Mouse (Mus musculus): ENCODE results near the gene Gm20521.

The Gm20521 gene

DNA sequence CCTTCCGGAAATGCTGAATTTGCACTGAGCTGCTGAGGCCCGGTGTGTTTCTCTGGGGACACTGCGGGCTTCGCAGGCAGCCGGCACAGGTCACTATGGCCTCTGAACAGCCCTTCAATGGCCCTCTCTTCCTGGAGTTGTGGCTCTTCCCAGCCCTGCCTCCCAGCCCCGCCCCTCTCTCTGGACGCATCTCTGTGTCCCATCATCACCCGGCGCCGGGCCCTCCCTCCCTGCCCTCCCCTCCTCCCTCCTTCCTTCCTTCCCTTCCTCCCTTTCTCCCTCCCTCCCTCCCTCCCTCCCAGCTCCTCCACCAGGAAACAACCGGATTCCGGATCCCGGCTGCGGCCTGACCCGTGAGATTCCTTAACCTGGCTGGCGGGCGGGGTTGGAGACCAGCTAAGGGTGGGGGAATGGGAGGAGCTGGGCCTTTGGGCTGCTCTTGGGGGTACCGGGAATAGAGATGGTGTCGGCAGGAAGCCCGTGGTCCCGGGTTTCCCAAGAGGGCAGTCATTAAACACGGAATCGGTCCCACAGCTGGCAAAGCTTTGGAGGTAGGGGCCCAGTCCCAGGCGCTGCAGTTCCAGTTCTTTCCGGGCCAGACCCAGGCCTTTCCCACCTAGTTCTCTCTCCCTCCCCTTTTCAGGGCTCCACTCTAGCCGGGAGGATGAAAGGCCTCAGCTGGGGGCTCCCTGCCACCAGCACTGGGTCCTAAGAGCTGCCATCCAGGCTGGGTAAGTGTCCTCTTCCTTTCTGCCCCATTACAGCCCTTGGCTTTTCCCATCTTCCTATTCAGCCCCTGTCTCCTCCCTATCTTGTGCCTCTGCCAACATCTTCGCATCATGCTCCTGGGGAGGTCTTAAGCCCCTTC lies at the start of gene Gm20521, which contains the start of gene Bcl2l2:
TSS of gene Gm20521 (plus strand) at position 288 of the 868 bp plus-strand sequence.
TSS of gene Bcl2l2 (plus strand) at position 224 of the 868 bp plus-strand sequence.
- DNase-seq = peak; percentile 84

- DNase-seq = no peak
These were observed 39.8 kb upstream of the Gm20521 start for GRCm38 (mm10) chr14:54843461-54843860.

DNA sequence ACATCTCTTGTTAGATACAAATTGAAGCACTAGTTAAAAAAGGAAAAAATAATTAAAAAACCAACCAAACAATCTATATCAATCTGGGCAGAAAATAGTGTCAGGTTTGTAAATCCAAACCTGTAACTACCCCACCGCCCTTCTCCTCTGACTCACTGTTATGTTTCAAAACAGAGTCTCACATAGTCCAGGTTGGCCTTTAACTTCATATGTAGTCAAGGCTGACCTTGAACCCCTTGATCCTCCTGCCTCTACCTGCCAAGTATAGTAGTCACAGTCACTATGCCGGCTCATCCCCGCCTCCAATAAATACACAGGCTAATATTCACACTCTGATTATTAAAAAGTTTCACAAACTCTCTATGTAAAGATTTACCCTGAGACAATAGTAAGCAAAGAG lies 27.5 kb upstream of the Gm20521 start:
- DNase-seq = no peak

- DNase-seq = no peak
These were observed 26.5 kb upstream of the Gm20521 start for GRCm38 (mm10) chr14:54856703-54857102.

GRCm38 (mm10) chr14:54857891-54858290 lies 25.4 kb upstream of the Gm20521 start:
- DNase-seq = no peak

- no peak for DNase-seq
These were observed 22.7 kb upstream of the Gm20521 start for GRCm38 (mm10) chr14:54860511-54860910.

DNA sequence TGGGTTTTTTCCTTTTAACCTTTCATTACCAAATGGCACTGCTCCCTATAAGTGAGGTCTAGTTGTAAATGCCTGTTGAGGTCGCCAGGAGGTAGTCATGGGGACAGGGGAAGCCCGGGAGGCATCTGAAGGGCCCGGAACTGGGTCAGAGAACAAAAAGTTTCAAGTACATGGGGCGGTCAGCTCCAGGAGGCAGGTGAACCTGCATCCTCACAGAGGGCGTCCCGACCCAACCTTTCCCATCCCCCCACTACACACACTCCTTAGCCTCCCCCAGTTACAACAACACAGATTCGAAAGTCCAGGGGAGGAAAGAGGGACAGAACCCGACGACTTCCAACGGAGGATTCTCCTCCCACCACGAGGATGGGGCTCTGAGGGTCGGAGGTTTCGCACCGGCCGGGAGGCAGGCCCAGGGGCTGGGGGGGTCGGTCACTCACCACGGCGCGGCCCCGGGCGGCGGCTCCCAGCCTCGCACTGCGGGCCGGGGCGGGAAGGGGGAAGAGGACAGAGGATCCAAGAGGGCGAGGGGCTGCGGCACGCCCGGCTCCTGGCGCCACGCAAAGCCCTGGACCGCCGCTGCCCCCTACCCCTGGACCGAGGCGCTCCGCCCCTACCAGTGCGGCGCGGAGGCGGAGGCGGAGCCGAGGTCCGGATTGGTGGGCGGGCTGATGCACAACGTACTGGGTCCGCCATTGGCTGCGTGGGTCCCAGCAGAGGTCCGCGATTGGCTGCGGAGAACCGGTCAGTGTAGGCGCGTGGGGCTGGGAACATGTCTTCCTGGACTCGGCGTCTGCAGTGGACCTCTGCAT lies 19.5 kb upstream of the Gm20521 start:
- peak; percentile 93 for DNase-seq

GRCm38 (mm10) chr14:54864313-54865036 lies 18.8 kb upstream of the Gm20521 start:
- DNase-seq = no peak

DNA sequence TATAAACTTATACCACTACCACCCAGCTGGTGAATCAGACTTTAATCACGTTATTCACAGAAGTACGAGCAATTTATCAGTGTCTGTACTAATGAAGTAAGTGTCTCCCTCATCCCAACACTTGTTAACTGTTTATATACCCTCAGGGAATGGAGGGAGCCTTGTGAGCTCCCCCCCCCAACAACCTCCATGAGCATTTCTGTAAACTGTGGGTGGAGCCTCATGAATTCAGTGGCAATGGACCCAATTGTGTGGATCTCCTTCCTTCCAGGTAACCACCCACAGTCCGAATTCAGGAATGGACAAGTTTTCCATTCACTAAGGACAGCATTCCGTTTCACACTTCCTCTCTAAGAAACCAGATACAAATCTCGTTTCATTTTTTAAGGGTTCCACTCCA lies 17.6 kb upstream of the Gm20521 start:
- no peak for DNase-seq

DNA sequence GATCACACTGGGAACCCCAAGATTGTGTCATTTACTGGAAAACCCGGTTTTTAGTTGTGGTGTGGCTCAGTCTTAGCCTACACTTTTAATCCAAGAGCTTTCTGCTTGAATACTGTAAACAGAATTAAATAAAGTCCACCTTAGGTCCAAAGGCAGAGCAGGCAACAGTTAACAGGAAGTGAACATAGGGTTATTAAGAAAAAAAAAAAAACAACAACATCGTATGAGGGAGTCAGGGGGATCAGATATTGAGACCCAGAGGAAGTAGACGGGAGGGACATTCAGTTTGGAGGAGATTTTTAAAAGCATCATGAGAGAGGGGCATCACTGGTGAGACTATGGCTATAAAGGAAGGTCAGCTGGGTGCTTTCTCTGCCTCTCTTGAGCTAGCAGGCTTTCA lies 17.0 kb upstream of the Gm20521 start:
- no peak for DNase-seq

GRCm38 (mm10) chr14:54866936-54867335 lies 16.3 kb upstream of the Gm20521 start:
- no peak for DNase-seq

DNA sequence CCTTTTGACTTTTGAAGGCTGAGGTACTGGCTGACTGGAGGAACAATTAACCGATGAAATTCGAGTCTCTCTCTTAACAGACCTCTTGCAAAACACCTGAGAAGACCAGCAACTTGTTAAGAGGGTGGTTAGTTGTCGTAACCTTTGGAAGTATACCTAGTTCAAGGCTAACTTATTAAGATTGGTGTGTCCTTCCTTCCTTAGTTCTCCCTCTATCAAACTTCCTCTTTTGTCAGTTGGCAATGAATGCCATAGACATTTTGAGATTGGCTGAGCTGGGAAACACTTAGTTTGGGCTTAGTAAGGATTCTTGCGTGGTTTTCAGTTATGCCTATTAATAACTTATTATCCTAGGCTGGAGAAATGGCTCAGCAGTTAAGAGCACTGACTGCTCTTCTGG lies 15.2 kb upstream of the Gm20521 start:
- no peak for DNase-seq

DNA sequence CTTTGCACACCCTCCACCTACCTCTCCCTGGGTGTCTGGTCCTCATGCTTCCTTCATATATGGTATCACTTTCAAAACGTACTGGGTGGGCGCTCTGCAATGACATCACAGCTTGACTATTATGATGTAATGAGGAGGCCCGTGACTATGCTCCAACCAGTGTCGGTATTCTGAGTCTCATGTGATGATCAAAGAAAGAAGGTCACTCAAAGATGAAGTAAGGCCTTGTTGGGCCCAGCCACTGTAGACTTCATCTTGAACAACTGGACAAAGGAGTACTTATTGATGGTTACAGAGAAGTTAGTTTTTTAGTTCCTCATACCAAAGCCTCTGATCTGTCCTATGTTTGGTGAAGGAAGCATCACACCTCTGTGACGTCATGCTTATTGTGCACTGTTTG lies 12.4 kb upstream of the Gm20521 start, which contains the start of gene Homez:
TSS of gene Homez (minus strand) at position 101 of the 400 bp plus-strand sequence.
- DNase-seq = no peak

DNA sequence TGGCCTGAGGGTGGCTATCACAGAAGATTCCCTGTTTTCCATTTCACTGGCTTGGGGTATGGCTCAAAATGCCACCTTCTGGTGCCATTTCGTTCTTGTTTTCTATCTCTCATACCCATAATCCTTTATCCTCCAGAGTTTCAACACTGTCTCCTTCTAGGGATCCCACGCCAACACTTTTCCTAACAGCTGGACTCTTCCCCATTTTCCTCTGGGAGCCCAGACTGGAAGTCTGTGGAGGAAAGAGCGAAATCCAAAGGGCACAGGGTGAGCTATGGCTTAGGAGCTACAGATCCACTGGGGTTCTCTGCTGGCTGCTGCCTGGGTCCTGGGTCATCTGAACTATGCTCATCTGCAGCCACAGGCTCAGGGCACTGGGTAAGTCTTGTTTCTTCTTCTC lies 9.1 kb upstream of the Gm20521 start:
- DNase-seq = no peak

DNA sequence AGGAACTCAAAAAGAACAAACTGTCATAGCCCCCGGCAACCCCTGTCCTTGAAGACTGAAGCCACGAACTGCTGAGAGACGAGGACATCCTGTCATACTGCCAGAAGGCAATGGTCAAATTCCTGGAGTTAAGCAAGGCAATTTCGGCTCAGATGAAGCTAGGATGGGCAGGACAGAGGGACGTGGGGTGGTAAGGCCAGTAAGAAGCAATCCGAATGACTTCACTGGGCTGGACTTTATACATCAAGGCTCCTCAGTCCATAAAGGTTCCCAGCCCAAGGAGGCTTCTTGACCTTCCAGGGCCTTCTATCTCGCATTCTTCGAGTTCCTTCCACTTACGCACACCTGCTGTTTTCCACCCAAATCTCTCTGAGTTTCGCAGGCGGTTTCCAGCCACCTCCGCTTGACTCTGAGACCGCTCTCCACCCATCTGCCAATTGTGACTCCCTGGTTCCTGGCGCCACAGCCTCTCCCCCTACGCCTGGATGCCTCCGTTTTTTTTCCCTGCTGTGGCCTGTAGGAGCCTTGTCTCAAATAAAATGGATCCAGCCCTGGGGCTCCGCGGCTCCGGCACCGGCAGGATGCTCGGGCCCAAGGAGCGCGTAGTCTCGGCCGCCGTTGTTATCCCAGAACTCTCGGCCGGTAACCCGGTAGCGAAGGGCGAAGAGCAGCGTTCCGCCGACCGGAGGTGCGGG lies 7.2 kb upstream of the Gm20521 start:
- DNase-seq = peak; percentile 67

GRCm38 (mm10) chr14:54876539-54877047 lies 6.6 kb upstream of the Gm20521 start:
- peak; percentile 92 for DNase-seq

DNA sequence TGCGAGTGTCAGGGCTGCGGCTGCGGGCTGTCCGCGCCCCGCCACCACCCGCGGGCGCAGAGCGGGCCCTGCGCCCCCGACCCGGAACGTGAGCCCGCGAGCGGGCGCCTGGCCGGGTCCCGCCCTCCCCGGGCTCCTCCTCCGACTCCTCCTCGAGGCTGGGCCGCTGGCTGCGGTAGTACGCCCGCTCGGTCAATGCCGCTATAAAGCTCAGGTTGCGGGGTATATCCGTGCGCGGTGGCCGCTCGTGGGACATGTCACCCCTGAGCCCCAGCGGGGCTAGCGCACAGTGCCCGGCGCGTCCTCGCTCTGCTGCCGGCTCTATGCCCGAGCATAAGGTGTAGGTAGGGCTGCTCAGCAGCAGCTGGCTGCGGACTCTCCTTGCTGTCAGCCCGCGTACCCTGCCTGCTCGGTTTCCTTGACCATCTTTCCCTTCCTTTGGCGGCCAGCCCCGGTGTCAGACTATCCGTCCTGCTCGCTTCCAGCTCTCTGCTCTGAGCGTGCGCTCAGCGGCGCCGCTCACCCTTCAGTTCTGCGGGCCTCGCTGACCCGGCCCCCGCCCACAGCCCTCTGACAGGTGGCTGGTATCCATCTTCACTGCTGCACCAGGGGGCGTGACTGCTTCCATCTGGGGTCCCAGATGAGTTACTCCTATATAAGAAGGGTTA lies 6.1 kb upstream of the Gm20521 start, which contains the start of gene Ppp1r3e:
TSS of gene Ppp1r3e (minus strand) at position 503 of the 668 bp plus-strand sequence.
- DNase-seq = peak; percentile 59

DNA sequence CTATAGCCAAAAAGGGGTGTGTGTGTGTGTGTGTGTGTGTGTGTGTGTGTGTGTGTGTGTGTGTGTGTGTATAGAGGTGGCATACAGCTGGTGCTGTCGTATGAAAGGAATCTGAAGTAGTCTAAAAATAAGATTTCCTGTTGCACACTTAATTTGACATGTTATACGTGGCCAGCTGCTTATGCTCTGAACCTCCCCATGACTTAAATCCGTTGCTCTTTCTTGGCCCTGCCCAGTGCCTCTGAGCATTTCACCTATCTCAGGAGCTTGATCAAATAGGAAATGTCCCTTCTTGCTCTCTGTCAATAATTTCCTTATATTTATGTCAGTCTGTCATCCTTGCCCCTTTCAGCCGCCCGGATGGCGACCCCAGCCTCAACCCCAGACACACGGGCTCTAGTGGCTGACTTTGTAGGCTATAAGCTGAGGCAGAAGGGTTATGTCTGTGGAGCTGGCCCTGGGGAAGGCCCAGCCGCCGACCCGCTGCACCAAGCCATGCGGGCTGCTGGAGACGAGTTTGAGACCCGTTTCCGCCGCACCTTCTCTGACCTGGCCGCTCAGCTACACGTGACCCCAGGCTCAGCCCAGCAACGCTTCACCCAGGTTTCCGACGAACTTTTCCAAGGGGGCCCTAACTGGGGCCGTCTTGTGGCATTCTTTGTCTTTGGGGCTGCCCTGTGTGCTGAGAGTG lies 926 bp downstream of the Gm20521 start:
- DNase-seq = no peak

- no peak for DNase-seq
These were observed 2.1 kb downstream of the Gm20521 start for GRCm38 (mm10) chr14:54885309-54885708.

DNA sequence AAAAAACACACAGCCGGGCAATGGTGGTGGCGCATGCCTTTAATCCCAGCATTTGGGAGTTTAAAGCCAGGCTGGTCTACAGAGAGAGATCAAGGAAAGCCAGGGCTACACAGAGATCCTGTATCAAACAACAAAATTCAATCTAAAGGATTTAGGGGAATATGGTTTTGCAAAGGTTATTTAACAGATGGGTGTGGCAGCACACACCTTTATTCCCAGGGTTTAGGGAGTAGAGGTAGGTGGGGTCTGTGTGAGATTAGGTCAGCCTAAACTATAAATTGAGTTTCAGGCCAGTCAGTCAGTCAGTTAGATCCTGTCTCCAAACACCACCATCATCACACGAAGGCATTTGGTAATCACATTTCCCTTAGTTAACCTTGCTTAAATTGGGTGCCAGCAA lies 9.0 kb downstream of the Gm20521 start, which contains the start of gene Pabpn1:
TSS of gene Pabpn1 (plus strand) at position 301 of the 400 bp plus-strand sequence.
- DNase-seq = no peak

All from layer of hippocampus, adult 9-11 months (tissue).